Mouse (Mus musculus): Measurements from ENCODE around the gene Kifc5b.
"Not testable (repeated sequence)": the region's sequence is repeated elsewhere in the genome, so short reads cannot be mapped to it uniquely, and the experiment has no call there.

The Kifc5b gene

GRCm38 (mm10) chr17:26918343-26918742, 1.5 kb downstream of the Kifc5b start:
- ATAC-seq (ENCODE audit: low TSS enrichment): no peak

- ATAC-seq (ENCODE audit: low TSS enrichment): not testable (repeated sequence)
Observed at GRCm38 (mm10) chr17:26919516-26919915, 2.6 kb downstream of the Kifc5b start.

- not testable (repeated sequence) for ATAC-seq (ENCODE audit: low TSS enrichment)
Observed at GRCm38 (mm10) chr17:26922368-26922767, 5.5 kb downstream of the Kifc5b start.

- ATAC-seq (ENCODE audit: low TSS enrichment): not testable (repeated sequence)
Observed at GRCm38 (mm10) chr17:26925414-26925813, 8.5 kb downstream of the Kifc5b start.

GRCm38 (mm10) chr17:26931795-26932194, 14.9 kb downstream of the Kifc5b start:
- 0 out of 2 replicates have a peak, but pooled peaks have one; percentile 36 for ATAC-seq (ENCODE audit: low TSS enrichment)

GRCm38 (mm10) chr17:26932839-26933398, 16.0 kb downstream of the Kifc5b start, which contains the start of gene Phf1:
Gene Phf1, plus strand, starts transcription at chr17:26933052.
- peak; percentile 74 for ATAC-seq (ENCODE audit: low TSS enrichment)

- ATAC-seq (ENCODE audit: low TSS enrichment): no peak
Observed at GRCm38 (mm10) chr17:26933419-26933818, 16.5 kb downstream of the Kifc5b start.

GRCm38 (mm10) chr17:26933885-26934827, 17.3 kb downstream of the Kifc5b start:
- ATAC-seq (ENCODE audit: low TSS enrichment): no peak

- ATAC-seq (ENCODE audit: low TSS enrichment): no peak
Observed at GRCm38 (mm10) chr17:26935027-26935426, 18.1 kb downstream of the Kifc5b start.

GRCm38 (mm10) chr17:26936453-26936852, 19.6 kb downstream of the Kifc5b start:
- ATAC-seq (ENCODE audit: low TSS enrichment): no peak

- no peak for ATAC-seq (ENCODE audit: low TSS enrichment)
Observed at GRCm38 (mm10) chr17:26936921-26937695, 20.2 kb downstream of the Kifc5b start.

GRCm38 (mm10) chr17:26937883-26938695, 21.2 kb downstream of the Kifc5b start:
- no peak for ATAC-seq (ENCODE audit: low TSS enrichment)

GRCm38 (mm10) chr17:26938731-26939130, 21.8 kb downstream of the Kifc5b start:
- peak; percentile 2; the same call in 1 of the 2 replicates for ATAC-seq (ENCODE audit: low TSS enrichment)

GRCm38 (mm10) chr17:26939178-26939972, 22.5 kb downstream of the Kifc5b start, which contains the start of gene Cuta:
Gene Cuta, minus strand, starts transcription at chr17:26939569.
- peak; percentile 86 for ATAC-seq (ENCODE audit: low TSS enrichment)

GRCm38 (mm10) chr17:26939973-26940300, 23.0 kb downstream of the Kifc5b start:
- ATAC-seq (ENCODE audit: low TSS enrichment): no peak

GRCm38 (mm10) chr17:26941031-26941789, 24.3 kb downstream of the Kifc5b start, which contains the start of gene Syngap1:
Gene Syngap1, plus strand, starts transcription at chr17:26941253.
- no peak for ATAC-seq (ENCODE audit: low TSS enrichment)

GRCm38 (mm10) chr17:26941841-26942570, 25.1 kb downstream of the Kifc5b start:
- no peak for ATAC-seq (ENCODE audit: low TSS enrichment)

- ATAC-seq (ENCODE audit: low TSS enrichment): no peak
Observed at GRCm38 (mm10) chr17:26945824-26946495, 29.1 kb downstream of the Kifc5b start.

Measured in frontal cortex, adult (tissue).